Mouse (Mus musculus): Measurements from ENCODE around the gene Syna. TPM values are rescaled to one million over a fixed set of nuclear protein-coding genes. Genes with fewer than 3 reads are reported as not detected.

The Syna gene
- total RNA-seq (2023), result not detected

DNA sequence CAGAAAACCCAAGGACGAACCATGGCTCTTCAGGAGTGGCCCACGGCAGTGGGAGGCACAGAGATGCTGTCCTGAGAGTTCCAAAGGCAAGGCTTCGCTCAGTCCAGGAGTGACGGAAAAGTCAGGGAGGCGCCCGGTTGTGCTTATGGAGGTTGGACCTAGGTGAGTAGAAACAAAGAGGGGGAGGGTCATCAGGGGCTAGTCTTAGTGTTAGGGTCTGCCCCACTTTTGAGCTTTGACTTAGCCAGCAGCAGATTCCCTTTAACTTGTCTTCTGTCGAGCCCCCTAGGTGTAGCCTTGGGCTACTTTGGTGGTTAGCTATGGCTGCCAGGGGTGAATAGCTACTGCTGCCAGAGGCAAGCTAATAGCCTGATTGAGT is at the start of gene Syna:
Gene Syna, minus strand, starts transcription at position 101 of the 379 bp plus-strand sequence.

DNA sequence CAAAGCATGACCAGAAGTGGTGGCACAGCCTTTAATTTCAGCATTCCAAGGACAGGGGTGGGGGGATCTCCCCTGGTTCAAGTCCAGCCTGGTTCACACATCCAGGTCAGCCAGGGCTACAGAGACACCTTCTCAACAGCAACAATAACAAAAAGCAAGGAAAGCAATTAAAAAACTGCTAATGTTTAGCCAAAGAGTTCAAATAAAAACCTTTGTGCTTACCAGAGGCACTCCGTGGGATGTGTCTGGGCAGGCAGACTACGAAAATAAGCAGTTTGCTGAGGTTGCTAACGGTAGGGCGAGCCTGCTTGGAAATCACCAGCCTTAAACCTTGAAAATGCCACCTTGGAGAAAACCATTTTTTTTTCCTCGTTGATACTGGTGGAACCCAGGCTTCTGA is 21.2 kb upstream of the Syna start, which contains the start of gene Rfc2:
Gene Rfc2, plus strand, starts transcription at position 221 of the 400 bp plus-strand sequence.

DNA sequence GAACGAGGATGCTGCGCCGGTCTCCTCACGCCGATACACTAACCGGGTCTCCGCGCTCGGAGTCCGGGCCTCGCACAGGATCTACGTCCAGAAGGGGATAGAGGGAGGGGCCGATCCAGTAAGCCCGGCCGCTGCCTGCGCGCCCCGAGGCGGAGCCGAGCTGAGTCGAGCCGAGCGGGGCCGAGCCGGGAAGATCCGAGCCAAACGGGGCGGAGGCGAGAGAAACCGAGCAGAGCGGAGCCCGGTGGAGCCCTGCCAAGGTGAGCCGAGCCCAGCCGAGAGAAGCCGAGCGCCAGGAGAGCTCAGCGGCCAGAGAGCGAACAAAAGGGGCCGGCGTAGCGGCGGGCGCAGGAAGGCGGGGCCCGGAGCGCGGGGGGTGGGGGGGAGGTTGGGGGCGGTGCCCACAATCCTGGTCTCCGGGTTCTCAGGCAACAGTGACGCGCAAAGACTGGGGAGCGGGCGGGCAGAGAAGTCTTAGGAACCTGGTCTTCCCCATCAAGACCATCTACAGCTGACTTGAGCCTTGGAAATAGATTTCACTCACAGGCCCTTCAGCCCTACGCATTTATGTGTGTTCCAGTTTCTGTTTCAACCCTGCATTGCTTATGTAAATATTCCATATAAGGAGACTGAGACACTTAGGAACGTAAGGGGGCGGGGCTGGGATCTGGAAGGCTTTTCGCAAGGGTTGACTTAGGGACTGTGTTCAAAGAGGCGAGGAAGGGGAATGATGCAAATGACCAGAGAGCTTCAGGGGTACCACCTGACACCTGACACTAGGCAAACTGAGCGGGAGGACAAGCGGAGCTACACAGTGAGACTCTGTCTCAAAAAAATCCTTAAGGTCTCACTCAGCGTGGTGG is 7.6 kb downstream of the Syna start, which contains the start of gene Clip2:
Gene Clip2, minus strand, starts transcription at position 325 of the 863 bp plus-strand sequence.

Other genes starting within 250 kb of the Syna start
- gene Gtf2i, start 245.4 kb downstream of the Syna start, total RNA-seq (2023), result 241 TPM
- gene Gtf2ird1, start 103.5 kb downstream of the Syna start, total RNA-seq (2023), result 9.4 TPM
- 2.7 TPM for gene Clip2, start 7.7 kb downstream of the Syna start, total RNA-seq (2023)
- 67.7 TPM for gene Rfc2, start 21.2 kb upstream of the Syna start, total RNA-seq (2023)
- gene Lat2, start 54.9 kb upstream of the Syna start, total RNA-seq (2023), result 19.7 TPM
- gene Eif4h, start 79.3 kb upstream of the Syna start, total RNA-seq (2023), result 230 TPM
- gene Limk1, start 128.4 kb upstream of the Syna start, total RNA-seq (2023), result 28.9 TPM
- not detected for gene Eln, start 187.2 kb upstream of the Syna start, total RNA-seq (2023)

All from CD8-positive naive resting alpha-beta T cell, adult 57 days (primary cell).